ENCODE assay signal across 28 mouse cellular contexts in the genomic region with DNA sequence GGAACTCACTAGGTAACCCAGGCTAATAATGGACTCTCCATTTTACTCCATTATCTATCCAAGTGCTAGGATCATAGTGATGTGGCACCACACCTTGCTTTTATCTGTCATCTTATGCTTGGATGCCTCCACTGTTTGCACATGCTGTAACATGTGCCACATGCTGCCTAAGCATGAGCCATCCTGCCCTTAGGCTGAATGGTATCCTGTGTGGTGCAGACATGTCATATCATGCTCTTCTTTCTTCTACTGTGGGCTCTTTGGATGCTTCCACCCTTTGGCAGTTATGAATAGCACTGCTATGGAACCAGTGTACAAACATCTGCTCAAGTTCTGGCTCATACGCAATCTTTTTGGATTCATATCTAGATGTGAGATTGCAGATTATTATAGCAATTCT. TPM values are rescaled to one million over a fixed set of nuclear protein-coding genes. Genes with fewer than 3 reads are reported as not detected.
A peak's percentile ranks its signal among the peaks of the same experiment; 100 is the strongest.
DNase-seq lines count a peak whose midpoint lies in the region; ATAC-seq lines count a peak whose summit lies in the region.
"Had no signal": no experiment of that assay in that cellular context is flagged by ENCODE, and none has a peak within 500 bp of the region (broad histone marks: within the 10 kb centered on the region; RNA-seq: fewer than 3 reads in every experiment).

No protein-coding gene starts in this region.

- WGBS in embryonic facial prominence, embryonic 14.5 days, result 66% methylated on average over 1 of the region's 1 CpGs
- WGBS in embryonic facial prominence, embryonic 10.5 days, result 89% methylated on average over 1 of the region's 1 CpGs

- H3K9ac ChIP-seq in embryonic facial prominence, embryonic 14.5 days (ENCODE audit: low read depth, low read length), result no peak overlapping the region
- H3K9ac ChIP-seq: embryonic facial prominence, embryonic 12.5 days; embryonic facial prominence, embryonic 15.5 days; forebrain, embryonic 13.5 days; forebrain, embryonic 15.5 days; forebrain, postnatal 0 days had no signal

- H3K4me2 ChIP-seq in embryonic facial prominence, embryonic 14.5 days (ENCODE audit: low read depth, low read length), result no peak overlapping the region
- H3K4me2 ChIP-seq: embryonic facial prominence, embryonic 12.5 days; embryonic facial prominence, embryonic 15.5 days; forebrain, embryonic 13.5 days; forebrain, embryonic 15.5 days had no signal

- H3K27me3 ChIP-seq in embryonic facial prominence, embryonic 14.5 days (replicated peaks; ENCODE audit: control insufficient read depth, insufficient read depth, low read length), result no peaks in the 10 kb centered on the region
- no peaks in the 10 kb centered on the region for H3K27me3 ChIP-seq in embryonic facial prominence, embryonic 10.5 days (replicated peaks; ENCODE audit: low read depth, poor library complexity, severe bottlenecking)
- H3K27me3 ChIP-seq: CH12.LX; embryonic facial prominence, embryonic 12.5 days; embryonic facial prominence, embryonic 15.5 days; forebrain, embryonic 13.5 days; forebrain, embryonic 15.5 days had no signal

- no peaks in the 10 kb centered on the region for H3K9me3 ChIP-seq in embryonic facial prominence, embryonic 14.5 days (ENCODE audit: control insufficient read depth, low read length)
- no peaks in the 10 kb centered on the region for H3K9me3 ChIP-seq in embryonic facial prominence, embryonic 10.5 days
- H3K9me3 ChIP-seq: embryonic facial prominence, embryonic 12.5 days; embryonic facial prominence, embryonic 15.5 days; forebrain, embryonic 13.5 days; forebrain, embryonic 15.5 days; G1E had no signal

- H3K27ac ChIP-seq in embryonic facial prominence, embryonic 14.5 days (replicated peaks; ENCODE audit: low read depth, low read length), result no peak overlapping the region
- H3K27ac ChIP-seq in embryonic facial prominence, embryonic 10.5 days (replicated peaks), result no peak overlapping the region
- H3K27ac ChIP-seq: embryonic facial prominence, embryonic 12.5 days; embryonic facial prominence, embryonic 15.5 days; forebrain, embryonic 13.5 days; forebrain, embryonic 15.5 days had no signal

- no peaks in the 10 kb centered on the region for H3K36me3 ChIP-seq in embryonic facial prominence, embryonic 14.5 days (ENCODE audit: control insufficient read depth, insufficient read depth, low read length)
- H3K36me3 ChIP-seq in embryonic facial prominence, embryonic 10.5 days (replicated peaks), result no peaks in the 10 kb centered on the region
- H3K36me3 ChIP-seq: embryonic facial prominence, embryonic 12.5 days; embryonic facial prominence, embryonic 15.5 days; forebrain, embryonic 15.5 days; G1E had no signal

- peak; percentile 51 for DNase-seq in embryonic facial prominence, embryonic 14.5 days (ENCODE audit: low spot score)
- no peak for DNase-seq in embryonic facial prominence, embryonic 10.5 days (ENCODE audit: low spot score)
- peak; percentile 36 for DNase-seq in heart, adult 11 months
- no peak for DNase-seq in heart, postnatal 10 days
- peak; percentile 23 for DNase-seq in urinary bladder, postnatal 14 days (ENCODE audit: low spot score)
- DNase-seq in urinary bladder, postnatal 10 days (ENCODE audit: low spot score), result no peak
- DNase-seq in gastrocnemius, postnatal 25 days, result no peak
- DNase-seq: adrenal gland, adult 8-10 months; adrenal gland, postnatal 14 days; adrenal gland, postnatal 36 days; B cell, adult 2 months; cerebellum, adult 11-12 months; cerebellum, adult 2 months; cerebellum, adult 9-10 months; cerebellum, postnatal 14 days; cerebellum, postnatal 36 days; embryo, embryonic 11 days; forebrain, postnatal 0 days had no signal

- H3K4me1 ChIP-seq in embryonic facial prominence, embryonic 14.5 days (ENCODE audit: control insufficient read depth, insufficient read depth, low read length), result no peaks in the 10 kb centered on the region; the same call in 1 of the 2 replicates
- H3K4me1 ChIP-seq in embryonic facial prominence, embryonic 10.5 days, result peaks cover 3% of the 10 kb centered on the region; the same call in 1 of the 2 replicates
- H3K4me1 ChIP-seq: embryonic facial prominence, embryonic 12.5 days; embryonic facial prominence, embryonic 15.5 days; forebrain, embryonic 13.5 days had no signal

- H3K4me3 ChIP-seq in embryonic facial prominence, embryonic 14.5 days (ENCODE audit: low read depth, low read length), result no peak overlapping the region
- H3K4me3 ChIP-seq in embryonic facial prominence, embryonic 10.5 days, result no peak overlapping the region
- H3K4me3 ChIP-seq: embryonic facial prominence, embryonic 12.5 days; embryonic facial prominence, embryonic 15.5 days; erythroblast, embryonic 14.5 days; forebrain, embryonic 13.5 days; forebrain, embryonic 15.5 days had no signal

- intact Hi-C loops in heart, postnatal 10 days (cut with DNase I), result no loop called here

- 0 out of 2 replicates have a peak, but pooled peaks have one; percentile 41 for ATAC-seq in embryonic facial prominence, embryonic 14.5 days (ENCODE audit: low read depth)
- ATAC-seq: activated CD4-positive, CD25-positive, alpha-beta regulatory T cell, adult 4 months; CD4-positive, CD25-positive, alpha-beta regulatory T cell, adult 4 months; forebrain, embryonic 13.5 days; forebrain, embryonic 15.5 days; forebrain, postnatal 0 days; Patski had no signal

RNA-seq across cellular contexts. Expression of a gene that starts 18.4 kb away (rescaled TPM):
- polyA plus RNA-seq in embryonic facial prominence, embryonic 14.5 days (2014; fragmentation: Nextera tagmentation; extraction: Ambion mirVana), result 11.8 and 14.9 TPM in 2 replicates
- 9.9 and 10.4 TPM in 2 replicates for polyA plus RNA-seq in embryonic facial prominence, embryonic 10.5 days (2016; fragmentation: Nextera tagmentation; extraction: Ambion mirVana)
- total RNA-seq in heart, postnatal 10 days (2021), result 1 to 10 TPM; 2.3 to 2.4 TPM
- total RNA-seq in gastrocnemius, postnatal 25 days (2021), result 1 to 10 TPM in 1 of 2 experiments, under 1 TPM in 1; 0.77 to 1.0 TPM
- polyA plus RNA-seq: activated CD4-positive, CD25-positive, alpha-beta regulatory T cell, adult 4 months; CD4-positive, CD25-positive, alpha-beta regulatory T cell, adult 4 months; erythroblast, embryonic 14.5 days; G1E had no signal

RNA-seq across cellular contexts. Expression of a gene that starts 26.3 kb away (rescaled TPM):
- polyA plus RNA-seq in embryonic facial prominence, embryonic 14.5 days (2014; fragmentation: Nextera tagmentation; extraction: Ambion mirVana), result 32.1 and 34.5 TPM in 2 replicates
- 23.7 and 24.1 TPM in 2 replicates for polyA plus RNA-seq in embryonic facial prominence, embryonic 10.5 days (2016; fragmentation: Nextera tagmentation; extraction: Ambion mirVana)
- total RNA-seq in heart, postnatal 10 days (2021), result 10 to 100 TPM; 38.6 to 40.6 TPM
- total RNA-seq in gastrocnemius, postnatal 25 days (2021), result 10 to 100 TPM; 13.5 to 13.9 TPM

Comparison
In these comparisons a context has a peak if more than half of its experiments do, and no peak if none do; other contexts are left out.
1. DNase-seq: peak in embryonic facial prominence, embryonic 14.5 days (single experiment), heart, adult 11 months (single experiment) and urinary bladder, postnatal 14 days (single experiment); none in embryonic facial prominence, embryonic 10.5 days (single experiment), heart, postnatal 10 days (0 of 2), urinary bladder, postnatal 10 days (single experiment) and gastrocnemius, postnatal 25 days (single experiment).